Mouse (Mus musculus) activated CD4-positive, CD25-positive, alpha-beta regulatory T cell, adult 4 months (primary cell): ENCODE results near the gene Lrriq3. TPM values are rescaled to one million over a fixed set of nuclear protein-coding genes. Genes with fewer than 3 reads are reported as not detected.

ENCODE experiments used
- ATAC-seq: one replicate; pipeline ENCODE4 v1.8.0; 2017
- polyA plus RNA-seq, 2 experiments: library from polyadenylated mRNA; unstranded; fragments of 100-300 nt; shearing (Covaris generic); gene quantifications; one replicate each; pipeline ENCODE4 v1.2.1; 2017

Lrriq3 gene
- not detected for polyA plus RNA-seq

- ATAC-seq = peak; percentile 98
Observed at GRCm38 (mm10) chr3:155093116-155093956, at the start of gene Lrriq3, which contains the start of gene Fpgt. Gene Lrriq3 (plus strand): TSS chr3:155093434. Gene Fpgt (minus strand): TSS chr3:155093403.

DNA sequence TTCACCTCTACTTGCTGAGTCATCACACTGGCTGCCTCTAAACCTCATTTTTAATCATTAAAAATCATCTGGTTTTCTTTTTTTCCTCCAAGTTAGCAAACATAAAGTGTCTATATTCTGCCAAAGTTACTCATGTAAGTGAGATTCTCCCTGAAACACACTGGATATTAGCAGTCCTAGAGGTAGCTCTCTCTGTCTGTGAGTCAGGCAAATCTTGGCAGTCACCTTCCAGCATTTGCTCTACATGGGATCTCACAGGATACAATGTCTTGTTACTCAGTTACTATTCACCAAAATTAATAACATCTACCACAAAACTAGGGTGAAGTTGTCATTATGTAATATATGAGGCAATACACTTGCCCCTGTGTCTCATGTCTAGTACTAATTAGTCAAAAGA is 41.2 kb upstream of the Lrriq3 start:
- ATAC-seq = no peak

GRCm38 (mm10) chr3:155053189-155053588 is 40.0 kb upstream of the Lrriq3 start:
- no peak for ATAC-seq

DNA sequence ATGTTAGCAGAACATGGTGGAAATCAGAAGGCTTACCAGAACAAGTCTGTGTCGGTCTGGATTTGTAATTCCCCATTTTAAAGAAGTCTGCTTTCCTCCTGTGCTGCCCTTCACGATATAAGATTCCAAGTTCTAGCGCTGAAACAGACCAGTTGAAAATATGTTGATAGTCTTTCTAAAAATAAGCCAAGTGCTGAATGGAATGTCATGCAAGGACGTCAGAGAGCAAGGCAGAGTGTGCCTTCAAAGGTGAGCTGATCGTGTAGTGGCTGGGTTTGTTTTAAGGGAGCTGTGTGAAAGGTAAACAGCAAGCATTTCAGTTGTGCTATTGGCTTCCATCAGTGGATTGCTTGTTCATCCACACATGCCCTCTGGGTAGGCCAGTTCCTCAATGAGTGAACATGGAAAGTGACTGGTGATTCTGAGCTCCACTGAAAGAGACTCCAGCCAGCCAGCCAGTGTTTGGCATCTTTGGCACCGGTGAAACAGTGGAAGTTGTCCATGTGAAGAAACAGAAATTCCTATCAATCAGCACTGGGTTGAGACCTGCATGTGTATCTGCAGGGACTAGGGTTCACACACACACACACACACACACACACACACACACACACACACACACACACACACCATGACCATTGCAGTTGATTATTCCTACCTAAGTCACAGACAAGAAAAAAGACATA is 37.9 kb upstream of the Lrriq3 start, which contains the start of gene Tnni3k:
Gene Tnni3k, minus strand, starts transcription at position 177 of the 686 bp plus-strand sequence.
- ATAC-seq = no peak

GRCm38 (mm10) chr3:155056606-155057005 is 36.6 kb upstream of the Lrriq3 start:
- no peak for ATAC-seq

- no peak for ATAC-seq
Observed at GRCm38 (mm10) chr3:155057566-155057965, 35.7 kb upstream of the Lrriq3 start.

- no peak for ATAC-seq
Observed at GRCm38 (mm10) chr3:155058800-155059448, 34.3 kb upstream of the Lrriq3 start.

GRCm38 (mm10) chr3:155059449-155059822 is 33.8 kb upstream of the Lrriq3 start:
- no peak for ATAC-seq

GRCm38 (mm10) chr3:155077908-155078307 is 15.3 kb upstream of the Lrriq3 start:
- ATAC-seq = no peak

GRCm38 (mm10) chr3:155092081-155092480 is 1.2 kb upstream of the Lrriq3 start:
- no peak for ATAC-seq

- ATAC-seq = no peak
Observed at GRCm38 (mm10) chr3:155099266-155099665, 6.0 kb downstream of the Lrriq3 start.

GRCm38 (mm10) chr3:155105957-155106356 is 12.7 kb downstream of the Lrriq3 start:
- ATAC-seq = no peak

DNA sequence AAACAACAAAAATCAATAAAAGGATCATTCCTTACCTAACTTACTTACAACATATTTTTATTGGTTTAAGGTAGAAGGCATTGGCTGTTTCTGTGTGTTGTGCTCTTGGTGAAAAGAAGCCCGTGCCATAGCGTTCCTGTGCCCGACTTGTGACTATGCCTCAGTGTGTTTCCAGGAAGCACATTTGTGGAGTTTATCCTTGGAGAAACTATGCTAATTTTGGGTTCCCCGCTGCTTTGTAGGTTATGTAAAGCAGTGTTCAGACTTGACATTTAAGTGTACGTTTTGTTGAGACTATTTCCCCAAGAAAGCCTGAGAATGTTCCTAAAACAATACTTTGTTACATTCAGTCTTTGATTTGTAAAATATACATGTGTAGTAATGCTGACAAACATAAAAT is 44.5 kb downstream of the Lrriq3 start:
- no peak for ATAC-seq

- ATAC-seq = no peak
Observed at GRCm38 (mm10) chr3:155141047-155141446, 47.8 kb downstream of the Lrriq3 start.

DNA sequence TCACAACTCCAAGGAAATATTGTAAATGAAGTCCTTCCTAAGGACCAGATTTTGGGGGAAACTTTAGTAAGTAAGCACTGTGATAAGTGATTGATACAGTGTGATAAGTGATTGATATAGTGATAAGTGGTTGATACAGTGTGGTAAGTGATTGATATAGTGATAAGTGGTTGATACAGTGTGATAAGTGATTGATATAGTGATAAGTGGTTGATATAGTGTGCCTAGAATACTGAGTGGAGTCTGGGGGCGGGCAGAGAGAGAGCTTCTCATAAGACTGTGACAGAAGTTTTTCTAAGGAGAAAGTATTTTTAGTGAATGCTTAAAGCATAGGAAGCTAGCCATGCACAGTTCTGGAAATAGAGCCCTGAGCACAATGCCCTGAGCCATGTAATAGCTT is 51.1 kb downstream of the Lrriq3 start:
- ATAC-seq = no peak

DNA sequence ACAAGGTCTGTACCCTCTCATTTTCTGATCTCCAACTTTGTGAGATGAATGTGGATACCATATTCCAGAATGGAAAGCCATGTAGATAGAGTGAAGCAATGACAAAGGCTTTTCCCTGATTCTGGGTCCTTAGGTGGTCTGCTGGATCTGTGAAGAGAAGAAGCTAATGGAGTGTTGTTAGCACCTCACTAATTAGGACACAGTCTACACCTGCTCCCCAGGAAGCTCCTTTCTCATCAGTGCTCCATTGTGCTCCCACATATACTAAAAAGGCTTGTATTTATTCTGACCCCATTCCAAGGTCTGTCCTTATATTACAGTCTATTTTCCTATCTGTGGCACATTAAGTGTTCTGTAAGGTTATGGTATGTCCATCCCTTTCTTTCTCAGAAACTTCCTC is 68.6 kb downstream of the Lrriq3 start:
- ATAC-seq = no peak

- no peak for ATAC-seq
Observed at GRCm38 (mm10) chr3:155180303-155180902, 87.2 kb downstream of the Lrriq3 start.

- ATAC-seq = no peak
Observed at GRCm38 (mm10) chr3:155186456-155186855, 93.2 kb downstream of the Lrriq3 start.

- no peak for ATAC-seq
Observed at GRCm38 (mm10) chr3:155188857-155189256, 95.6 kb downstream of the Lrriq3 start.

DNA sequence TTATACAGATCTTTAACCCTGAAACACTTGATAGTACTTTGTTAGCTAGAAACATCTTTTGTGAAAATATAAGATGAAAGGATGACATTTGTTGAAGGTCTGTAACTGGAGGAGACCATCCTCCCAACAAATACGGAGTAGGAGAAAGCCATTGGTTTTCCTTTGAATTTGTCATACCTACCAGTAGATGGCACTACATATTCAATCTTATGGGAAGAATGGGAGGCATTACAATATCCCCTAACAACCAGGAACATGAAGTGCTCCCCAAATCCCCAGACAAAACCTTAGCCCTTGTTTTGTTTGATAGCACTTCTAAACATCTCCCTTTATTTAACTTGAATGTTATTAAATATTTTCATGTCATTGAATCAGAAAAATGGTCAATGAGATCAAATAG is 141.7 kb downstream of the Lrriq3 start:
- ATAC-seq = no peak

DNA sequence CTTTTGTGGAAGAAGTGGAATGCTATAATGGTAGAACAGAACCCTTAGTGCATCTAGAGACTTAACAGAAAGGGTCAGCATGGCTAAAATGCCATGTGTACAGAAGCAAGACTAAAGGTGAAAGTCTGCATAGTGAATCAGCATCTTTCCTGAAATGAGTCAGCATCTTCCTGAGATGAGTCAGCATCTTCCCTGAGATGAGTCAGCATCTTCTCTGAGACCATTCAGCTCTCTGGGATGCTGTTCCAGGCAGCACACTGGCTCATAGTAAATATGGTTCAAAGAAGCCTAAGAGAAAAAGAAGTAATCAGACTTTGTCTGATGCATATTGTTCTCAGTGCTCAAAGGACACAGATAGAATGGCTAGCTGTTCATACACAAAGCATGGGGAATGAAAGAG is 142.3 kb downstream of the Lrriq3 start:
- no peak for ATAC-seq
